Mouse (Mus musculus) frontal cortex, postnatal 25 days (tissue): ENCODE data around the gene Gm20855.
"Not testable (repeated sequence)": the region's sequence is repeated elsewhere in the genome, so short reads cannot be mapped to it uniquely, and the experiment has no call there.

ENCODE experiments used
- DNase-seq, 2 experiments: peaks; one replicate each; pipeline ENCODE4 v3.0.0; 2022; ENCODE audit warnings: low spot score in 2 of 2

The Gm20855 gene

DNA sequence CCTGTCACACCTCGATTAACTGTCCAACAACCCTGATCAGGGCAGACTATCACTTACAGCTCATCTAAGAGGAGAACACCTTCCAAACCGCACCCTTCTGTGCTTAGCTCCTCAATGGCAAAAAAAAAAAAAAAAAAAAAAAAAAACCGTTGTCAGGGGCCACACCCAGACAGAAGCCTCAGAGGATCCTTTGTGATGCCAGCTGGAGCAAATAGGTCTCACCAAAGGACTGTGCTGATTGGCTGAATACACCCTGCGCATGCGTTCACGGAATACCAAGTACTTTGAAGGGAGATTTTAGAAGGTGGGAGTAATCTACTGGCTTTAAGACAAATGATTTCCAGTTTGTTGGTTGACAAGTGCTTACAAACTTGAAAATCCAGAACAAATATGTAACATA, at the start of gene Gm20855:
Gene Gm20855, minus strand, starts transcription at position 101 of the 400 bp plus-strand sequence.
- DNase-seq = not testable (repeated sequence)
